Mouse (Mus musculus) forebrain, embryonic 16.5 days (tissue): ENCODE measurements at regions not wholly inside any gene's neighbourhood (a gene's known extent, or its start where the extent isn't known, plus 50 kb on each side); places are given as distances from the start of the nearest gene placed in this dataset.

ENCODE experiments used
- ATAC-seq: fragments of 200-750 bp; cut with Nextera tagmentation; 2 replicates; pipeline ENCODE4 v1.8.0; 2017; ENCODE audit warnings: mild to moderate bottlenecking, moderate library complexity
- H3K27ac ChIP-seq: fragments of 300-500 bp; sonication (generic); 2 replicates; pipeline ENCODE4 v1.5.1; 2014; ENCODE audit warnings: low read length, control low read depth
- H3K27me3 ChIP-seq: fragments of 300-500 bp; sonication (generic); replicated peaks from 2 replicates; pipeline ENCODE4 v1.6.1; 2014; ENCODE audit warnings: low read length; ENCODE audit not compliant: control insufficient read depth, insufficient read depth
- H3K36me3 ChIP-seq: fragments of 300-500 bp; sonication (generic); 2 replicates; pipeline ENCODE4 v1.6.1; 2014; ENCODE audit not compliant: control insufficient read depth, insufficient read depth
- H3K4me1 ChIP-seq: fragments of 300-500 bp; sonication (generic); replicated peaks from 2 replicates; pipeline ENCODE4 v1.6.1; 2014; ENCODE audit warnings: low read length; ENCODE audit not compliant: control insufficient read depth, insufficient read depth
- H3K4me2 ChIP-seq: fragments of 300-500 bp; sonication (generic); 2 replicates; pipeline ENCODE4 v1.6.1; 2014; ENCODE audit warnings: mild to moderate bottlenecking, low read length, control low read depth
- H3K4me3 ChIP-seq: fragments of 300-500 bp; sonication (generic); replicated peaks from 2 replicates; pipeline ENCODE4 v1.5.1; 2014; ENCODE audit warnings: mild to moderate bottlenecking, low read length, control low read depth
- H3K9ac ChIP-seq: fragments of 300-500 bp; sonication (generic); replicated peaks from 2 replicates; pipeline ENCODE4 v1.6.1; 2014; ENCODE audit warnings: low read depth, low read length, control low read depth
- H3K9me3 ChIP-seq: fragments of 300-500 bp; sonication (generic); 2 replicates; pipeline ENCODE4 v1.6.1; 2016; ENCODE audit warnings: low read length; ENCODE audit not compliant: control insufficient read depth
- WGBS: fragments of 180-500 bp; shearing (Covaris S2); extraction: QIAGEN DNeasy Blood & Tissue Kit; methylation state at CpG from one replicate; pipeline ENCODE4 v1.1.7; 2014; 5-methylcytosine and 5-hydroxymethylcytosine counted together

DNA sequence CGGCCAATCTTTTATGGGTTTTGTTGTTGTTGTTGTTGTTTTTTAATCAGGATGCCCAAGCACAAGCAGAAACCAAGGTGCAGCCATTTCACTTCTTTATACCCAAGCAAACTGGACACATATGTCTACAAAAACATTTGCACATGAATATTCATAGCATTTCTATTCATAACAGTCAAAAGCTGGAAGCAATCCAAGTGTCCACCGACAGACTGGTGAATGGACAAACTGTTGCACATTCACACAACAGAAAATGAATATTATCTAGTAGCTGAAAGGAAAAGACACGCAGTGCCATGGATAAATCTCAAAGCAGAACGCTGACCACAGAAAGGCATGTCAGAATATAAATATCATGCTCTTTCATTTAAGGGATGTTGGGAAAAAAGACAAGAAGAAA, 192.4 kb downstream of the Atp23 start:
- Histone ChIP-seq H3K4me1 (peaks cover 17% of the 10 kb centered on the region), H3K4me2 (peak overlapping the region; percentile 25), H3K27me3 (no peaks in the 10 kb centered on the region), H3K9ac (no peak overlapping the region), H3K9me3 (no peaks in the 10 kb centered on the region), H3K27ac (peak overlapping the region; percentile 34; the same call in 1 of the 2 replicates), H3K36me3 (no peaks in the 10 kb centered on the region), H3K4me3 (no peak overlapping the region)
- peak; percentile 57 for ATAC-seq
- WGBS, result 19% methylated on average over 4 of the region's 4 CpGs

DNA sequence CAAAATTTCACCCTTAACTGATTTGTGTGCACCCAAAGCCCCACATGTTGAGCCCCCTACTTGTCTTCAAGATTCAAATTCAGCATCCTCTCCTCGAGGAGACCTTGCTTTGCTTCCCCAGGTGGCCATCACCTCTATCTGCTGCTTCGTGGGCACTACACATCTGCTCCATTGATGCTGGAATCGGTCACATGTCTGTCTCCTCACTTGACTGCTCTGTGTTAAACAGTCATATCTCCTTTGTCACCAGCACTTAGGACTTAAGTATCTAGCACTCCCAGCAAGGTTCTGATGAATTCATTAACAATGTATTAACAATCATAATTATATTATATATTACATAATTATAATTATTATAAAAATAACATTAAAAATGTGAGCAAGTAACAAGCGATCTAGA, 192.9 kb downstream of the Atp23 start:
- Histone ChIP-seq H3K27ac (peak overlapping the region; percentile 3; the same call in 1 of the 2 replicates), H3K9me3 (no peaks in the 10 kb centered on the region), H3K4me1 (peaks cover 17% of the 10 kb centered on the region), H3K4me2 (no peak overlapping the region), H3K4me3 (no peak overlapping the region), H3K9ac (no peak overlapping the region), H3K27me3 (no peaks in the 10 kb centered on the region), H3K36me3 (no peaks in the 10 kb centered on the region)
- no peak for ATAC-seq
- 60% methylated on average over 4 of the region's 4 CpGs for WGBS

DNA sequence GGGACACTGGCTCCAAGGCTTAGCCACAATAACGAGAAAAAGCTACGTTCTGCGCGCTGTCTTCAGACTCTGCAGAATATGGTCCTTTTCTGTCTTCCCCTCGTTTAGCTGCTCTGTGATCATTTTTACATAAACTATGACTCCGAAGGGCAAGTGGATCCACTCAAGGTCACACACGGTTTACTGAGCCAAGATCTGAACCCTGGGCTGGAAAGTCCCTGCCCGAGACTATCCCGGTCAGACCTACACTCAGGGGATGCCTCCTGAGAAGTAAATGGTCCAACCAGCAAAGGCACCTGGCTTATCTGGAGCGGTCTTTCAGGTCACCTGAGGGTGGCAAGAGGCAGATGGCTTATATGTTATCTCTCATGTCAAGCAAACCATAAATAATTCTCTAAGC, 204.1 kb downstream of the Atp23 start:
- Histone ChIP-seq H3K36me3 (no peaks in the 10 kb centered on the region), H3K4me3 (no peak overlapping the region), H3K9me3 (no peaks in the 10 kb centered on the region), H3K4me2 (no peak overlapping the region), H3K27me3 (no peaks in the 10 kb centered on the region), H3K27ac (no peak overlapping the region), H3K9ac (no peak overlapping the region), H3K4me1 (no peaks in the 10 kb centered on the region)
- ATAC-seq, result no peak
- WGBS, result 91% methylated on average over 10 of the region's 10 CpGs

DNA sequence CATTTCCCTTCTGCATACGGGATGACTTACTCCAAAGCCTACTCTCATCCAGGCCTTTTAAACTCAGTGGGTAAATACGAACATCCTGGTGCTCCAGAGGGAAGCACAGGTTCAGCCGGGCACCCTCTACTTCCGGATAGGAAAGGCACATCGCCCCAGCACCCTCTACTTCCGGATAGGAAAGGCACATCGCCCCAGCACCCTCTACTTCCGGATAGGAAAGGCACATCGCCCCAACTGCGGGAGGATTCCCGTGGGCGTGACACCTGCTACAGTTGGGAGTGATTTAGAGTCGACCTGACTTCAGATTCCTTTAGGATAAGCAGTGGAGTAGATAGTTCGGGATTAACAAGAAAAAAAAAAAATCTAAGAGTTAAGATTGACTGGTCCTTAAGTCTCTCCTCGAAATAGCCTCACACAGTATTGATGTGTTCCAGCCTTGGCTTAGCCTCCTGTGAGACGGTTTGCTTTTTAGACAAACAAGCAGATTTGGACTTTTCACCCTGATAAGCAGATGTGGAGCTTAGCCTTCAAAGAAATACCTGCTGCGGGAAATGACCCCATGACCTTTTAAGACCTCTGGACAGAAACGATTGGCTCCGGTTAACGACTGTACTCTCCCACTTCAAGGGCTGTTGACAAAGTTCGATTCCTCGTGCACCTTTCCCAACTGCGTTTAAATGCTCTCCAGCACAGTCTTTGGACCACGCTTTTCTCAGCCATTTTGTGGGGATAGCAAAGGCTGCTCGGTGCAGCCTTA, 210.1 kb downstream of the Atp23 start:
- no peak overlapping the region for H3K27ac ChIP-seq
- H3K4me3 ChIP-seq, result no peak overlapping the region
- H3K27me3 ChIP-seq, result no peaks in the 10 kb centered on the region
- H3K36me3 ChIP-seq, result no peaks in the 10 kb centered on the region
- no peak for ATAC-seq
- H3K4me1 ChIP-seq, result no peaks in the 10 kb centered on the region
- no peak overlapping the region for H3K4me2 ChIP-seq
- WGBS, result 61% methylated on average over 25 of the region's 25 CpGs
- H3K9me3 ChIP-seq, result no peaks in the 10 kb centered on the region
- H3K9ac ChIP-seq, result no peak overlapping the region

DNA sequence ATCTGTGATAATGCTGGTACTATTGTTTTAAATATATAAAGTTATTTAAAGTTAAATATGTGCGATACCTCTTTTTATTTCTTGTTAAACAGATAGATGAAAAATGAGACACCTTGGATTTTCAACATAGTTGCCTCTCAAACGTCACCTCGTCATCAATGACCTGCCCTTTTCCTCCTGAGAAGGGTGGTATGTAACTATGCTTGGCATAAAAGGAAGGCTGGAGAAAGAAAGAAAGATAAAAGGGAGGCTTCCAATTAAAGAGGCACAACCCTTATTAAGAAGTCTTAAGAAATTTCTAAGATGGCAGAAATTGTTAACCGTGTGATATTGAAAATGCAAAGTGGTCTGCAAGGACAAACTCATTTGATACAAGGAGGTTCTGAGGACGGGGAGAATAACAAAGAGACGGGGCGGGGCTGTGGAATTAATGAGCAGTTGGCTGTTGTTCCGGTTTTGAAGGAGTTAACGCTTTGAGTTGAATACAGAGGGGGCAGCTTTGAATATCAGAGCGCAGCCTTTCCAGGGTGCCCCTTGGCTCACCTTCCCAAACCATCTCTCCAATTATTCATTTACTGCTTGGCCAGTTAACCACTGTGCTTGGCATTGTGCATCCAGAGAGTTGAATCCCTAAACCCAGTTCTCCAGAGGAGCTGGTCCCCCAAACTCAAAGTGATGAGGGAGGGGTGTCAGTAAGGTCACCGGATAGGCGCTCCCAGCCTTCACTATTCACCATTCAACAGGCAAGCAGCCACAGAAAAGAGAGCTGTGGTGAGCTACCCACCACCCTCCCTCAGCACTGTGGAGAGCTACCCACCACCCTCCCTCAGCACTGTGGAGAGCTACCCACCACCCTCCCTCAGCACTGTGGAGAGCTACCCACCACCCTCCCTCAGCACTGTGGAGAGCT, 220.6 kb downstream of the Atp23 start:
- Histone ChIP-seq H3K4me3 (no peak overlapping the region), H3K36me3 (no peaks in the 10 kb centered on the region), H3K27me3 (no peaks in the 10 kb centered on the region), H3K27ac (no peak overlapping the region), H3K4me2 (peak overlapping the region; percentile 32), H3K4me1 (peaks cover 12% of the 10 kb centered on the region), H3K9me3 (no peaks in the 10 kb centered on the region), H3K9ac (no peak overlapping the region)
- ATAC-seq, result peak; percentile 64
- WGBS, result 3% methylated on average over 12 of the region's 12 CpGs

DNA sequence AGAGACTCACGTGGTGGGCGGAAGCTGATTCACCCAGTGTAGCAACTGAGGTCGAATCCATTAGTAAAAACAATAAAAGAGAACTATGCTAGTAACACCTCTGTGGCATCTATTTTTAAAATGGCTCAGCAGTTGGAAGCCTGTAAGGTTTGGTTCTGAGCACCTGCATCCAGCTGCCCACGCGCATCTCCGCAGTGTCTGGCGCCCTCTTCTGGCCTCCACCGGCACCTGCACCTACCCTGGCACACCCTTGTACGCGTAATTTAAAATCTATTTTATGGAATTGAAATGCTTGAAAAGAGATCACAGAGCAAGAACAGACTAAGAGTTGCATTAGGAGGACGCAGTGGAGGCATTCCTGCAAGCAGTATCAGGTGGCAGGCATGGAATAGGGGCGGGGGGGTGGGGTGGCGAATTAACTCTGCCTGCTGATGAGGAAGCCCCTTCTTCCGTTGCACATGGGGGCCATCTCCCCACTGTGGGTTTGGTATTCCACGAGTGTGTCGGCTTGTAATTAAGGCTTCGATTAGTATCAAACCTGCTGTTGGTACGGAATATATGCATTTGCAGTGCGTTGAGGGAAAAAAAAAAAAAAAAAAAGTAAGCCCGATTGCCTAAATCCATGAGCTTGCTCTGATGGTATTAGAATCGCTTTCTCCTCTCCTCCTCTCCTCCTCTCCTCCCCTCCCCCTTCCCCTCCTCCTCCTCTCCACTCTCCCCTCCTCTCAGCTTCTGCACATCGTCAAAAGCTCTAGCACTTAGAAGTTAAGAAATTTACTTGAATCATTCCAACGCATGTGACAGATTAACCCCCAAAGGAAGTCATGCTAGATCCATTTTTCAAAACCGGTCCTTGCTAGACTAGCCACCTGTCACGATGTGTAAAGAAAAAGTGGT, 221.7 kb downstream of the Atp23 start:
- no peaks in the 10 kb centered on the region for H3K36me3 ChIP-seq
- peak overlapping the region; percentile 48 for H3K4me2 ChIP-seq
- no peaks in the 10 kb centered on the region for H3K27me3 ChIP-seq
- ATAC-seq, result peak; percentile 52
- no peaks in the 10 kb centered on the region for H3K9me3 ChIP-seq
- 0 out of 2 replicates have a peak overlapping the region, but pooled peaks have one; percentile 32 for H3K9ac ChIP-seq
- 22% methylated on average over 25 of the region's 25 CpGs for WGBS
- H3K4me3 ChIP-seq, result peak overlapping the region; percentile 29
- H3K27ac ChIP-seq, result no peak overlapping the region
- peaks cover 12% of the 10 kb centered on the region for H3K4me1 ChIP-seq

DNA sequence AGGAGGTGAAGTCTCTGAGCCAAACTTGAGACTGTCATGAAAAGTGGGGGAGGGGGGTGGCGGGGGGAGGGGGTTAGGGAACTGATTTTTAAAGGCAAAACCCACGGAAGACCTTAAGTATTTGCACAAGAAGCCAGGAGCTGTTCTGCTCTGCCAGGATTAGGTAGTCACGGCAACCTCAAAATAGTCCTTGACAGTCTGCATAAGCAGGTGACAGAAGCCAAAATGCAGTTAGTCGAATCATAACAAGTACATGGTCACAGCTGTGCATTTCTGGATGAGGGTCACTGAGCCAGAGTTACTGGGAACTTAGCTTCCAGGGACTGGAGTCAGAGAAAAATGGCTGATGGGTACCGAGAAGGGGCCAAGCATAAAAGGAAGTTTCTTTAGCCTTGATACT, 227.7 kb downstream of the Atp23 start:
- no peak overlapping the region for H3K9ac ChIP-seq
- WGBS, result 40% methylated on average over 5 of the region's 5 CpGs
- H3K9me3 ChIP-seq, result no peaks in the 10 kb centered on the region
- no peak overlapping the region for H3K27ac ChIP-seq
- H3K36me3 ChIP-seq, result no peaks in the 10 kb centered on the region
- peaks cover 3% of the 10 kb centered on the region for H3K4me1 ChIP-seq
- no peak for ATAC-seq
- H3K27me3 ChIP-seq, result no peaks in the 10 kb centered on the region
- no peak overlapping the region for H3K4me3 ChIP-seq
- no peak overlapping the region for H3K4me2 ChIP-seq

DNA sequence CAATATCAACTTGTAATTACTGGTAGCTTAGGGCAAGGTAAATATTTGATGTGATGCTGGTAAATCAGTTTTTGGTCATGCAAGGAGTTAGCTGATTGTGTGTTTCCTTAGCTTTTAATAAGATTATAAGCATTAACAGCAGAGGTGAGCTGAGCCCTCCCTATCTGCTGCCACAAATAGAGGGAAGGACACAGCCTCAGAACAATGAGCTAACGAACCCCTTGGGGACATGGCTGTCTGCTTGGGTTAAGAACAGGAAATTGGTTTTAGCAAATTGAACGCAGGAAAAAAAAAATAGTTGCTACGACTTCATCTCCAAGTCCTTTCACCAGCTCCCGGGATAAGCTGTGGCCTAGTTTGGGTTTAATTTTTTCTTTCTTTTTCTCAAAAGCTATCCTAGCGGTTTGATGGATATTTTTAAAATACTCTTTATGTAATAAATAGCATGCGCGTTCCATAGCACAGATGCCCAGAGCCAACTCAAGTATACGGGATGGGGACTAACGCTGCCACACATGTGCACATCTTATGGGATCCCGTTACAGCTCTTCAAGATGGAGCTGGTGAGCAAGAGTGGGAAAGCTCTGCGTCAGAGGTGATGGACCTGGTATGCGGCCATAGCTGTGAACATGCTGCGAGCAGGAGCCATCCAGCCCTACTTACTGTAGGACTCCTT, 236.6 kb downstream of the Atp23 start:
- H3K9ac ChIP-seq, result no peak overlapping the region
- no peaks in the 10 kb centered on the region for H3K36me3 ChIP-seq
- ATAC-seq, result no peak
- WGBS, result 80% methylated on average over 13 of the region's 13 CpGs
- H3K27me3 ChIP-seq, result no peaks in the 10 kb centered on the region
- H3K4me3 ChIP-seq, result no peak overlapping the region
- H3K4me1 ChIP-seq, result no peaks in the 10 kb centered on the region
- H3K9me3 ChIP-seq, result no peaks in the 10 kb centered on the region
- no peak overlapping the region for H3K4me2 ChIP-seq
- no peak overlapping the region for H3K27ac ChIP-seq
